Mouse (Mus musculus) midbrain, postnatal 0 days (tissue): ENCODE measurements around the gene Krt23. TPM values are rescaled to one million over a fixed set of nuclear protein-coding genes. Genes with fewer than 3 reads are reported as not detected.

Source experiments
- ATAC-seq: fragments of 200-750 bp; cut with Nextera tagmentation; 2 replicates; pipeline ENCODE4 v1.8.0; 2017; ENCODE audit warnings: moderate number of reproducible peaks, mild to moderate bottlenecking, moderate TSS enrichment, moderate library complexity; ENCODE audit not compliant: low FRiP score
- DNase-seq: peaks from one replicate; pipeline ENCODE4 v3.0.0-alpha.2; 2015; ENCODE audit warnings: low spot score
- H3K27ac ChIP-seq: fragments of 300-500 bp; sonication (generic); 2 replicates; pipeline ENCODE4 v1.5.1; 2014; ENCODE audit warnings: low read depth, mild to moderate bottlenecking, low read length, mixed read lengths
- H3K27me3 ChIP-seq: fragments of 300-500 bp; sonication (generic); 2 replicates; pipeline ENCODE4 v1.6.1; 2014; ENCODE audit warnings: low read length, control low read depth, mixed read lengths; ENCODE audit not compliant: insufficient read depth
- H3K36me3 ChIP-seq: fragments of 300-500 bp; sonication (generic); 2 replicates; pipeline ENCODE4 v1.6.1; 2014; ENCODE audit warnings: low read length, control low read depth, mixed read lengths; ENCODE audit not compliant: insufficient read depth
- H3K4me1 ChIP-seq: fragments of 300-500 bp; sonication (generic); 2 replicates; pipeline ENCODE4 v1.6.1; 2014; ENCODE audit warnings: mild to moderate bottlenecking, control low read depth, antibody characterized with exemption, low read length, mixed read lengths; ENCODE audit not compliant: insufficient read depth
- H3K4me2 ChIP-seq: fragments of 300-500 bp; sonication (generic); 2 replicates; pipeline ENCODE4 v1.6.1; 2014; ENCODE audit warnings: low read depth, mild to moderate bottlenecking, low read length, mixed read lengths; ENCODE audit not compliant: poor library complexity, severe bottlenecking
- H3K4me3 ChIP-seq: fragments of 300-500 bp; sonication (generic); 2 replicates; pipeline ENCODE4 v1.5.1; 2014; ENCODE audit warnings: low read depth, mild to moderate bottlenecking, low read length, moderate library complexity
- H3K9ac ChIP-seq: fragments of 300-500 bp; sonication (generic); replicated peaks from 2 replicates; pipeline ENCODE4 v1.6.1; 2014; ENCODE audit warnings: mild to moderate bottlenecking, low read length, moderate library complexity, mixed read lengths; ENCODE audit not compliant: poor library complexity, severe bottlenecking
- H3K9me3 ChIP-seq: fragments of 300-500 bp; sonication (generic); 2 replicates; pipeline ENCODE4 v1.6.1; 2016; ENCODE audit warnings: low read length, control low read depth
- CTCF ChIP-seq: IDR thresholded peaks from 2 replicates; pipeline ENCODE4 v1.5.1; 2016; ENCODE audit warnings: antibody characterized with exemption, mild to moderate bottlenecking
- WGBS: fragments of 180-500 bp; shearing (Covaris S2); extraction: QIAGEN DNeasy Blood & Tissue Kit; methylation state at CpG from one replicate; pipeline ENCODE4 v1.1.7; 2014; 5-methylcytosine and 5-hydroxymethylcytosine counted together
- polyA plus RNA-seq: library from polyadenylated mRNA; unstranded; fragments of >200 nt; fragmentation: Nextera tagmentation; extraction: Ambion mirVana; gene quantifications from 2 replicates; pipeline ENCODE4 v1.2.1, GENCODE M21; 2015
- total RNA-seq: library from RNA; depleted of rRNA; stranded (reverse); fragments of >200 nt; gene quantifications from 2 replicates; pipeline ENCODE4 v1.2.3, GENCODE M21; 2014

The Krt23 gene
- total and polyA plus RNA-seq, 2 experiments from 2014 or later, result 0.16 to 0.32 TPM

GRCm38 (mm10) chr11:99496460-99496859, 3.5 kb upstream of the Krt23 start:
- DNase-seq (no peak), ATAC-seq (no peak)
- no peaks in the 10 kb centered on the region for H3K36me3 ChIP-seq
- no peaks in the 10 kb centered on the region for H3K9me3 ChIP-seq
- H3K4me2 ChIP-seq, result no peak overlapping the region
- WGBS, result 89% methylated on average over 4 of the region's 4 CpGs
- no peaks in the 10 kb centered on the region for H3K27me3 ChIP-seq
- H3K27ac ChIP-seq, result no peak overlapping the region
- no peak overlapping the region for H3K9ac ChIP-seq
- TF ChIP-seq CTCF, result no peak
- H3K4me3 ChIP-seq, result no peak overlapping the region
- no peaks in the 10 kb centered on the region for H3K4me1 ChIP-seq

- Histone ChIP-seq H3K27ac (no peak overlapping the region), H3K9ac (no peak overlapping the region), H3K4me2 (no peak overlapping the region), H3K4me1 (no peaks in the 10 kb centered on the region), H3K36me3 (no peaks in the 10 kb centered on the region), H3K9me3 (no peaks in the 10 kb centered on the region), H3K4me3 (no peak overlapping the region), H3K27me3 (no peaks in the 10 kb centered on the region)
- ATAC-seq, result no peak
- TF ChIP-seq CTCF, result no peak
- no peak for DNase-seq
- WGBS, result 92% methylated on average over 4 of the region's 4 CpGs
Measured at GRCm38 (mm10) chr11:99494741-99495140, 1.8 kb upstream of the Krt23 start.

- DNase-seq (no peak), ATAC-seq (no peak)
- H3K36me3 ChIP-seq, result no peaks in the 10 kb centered on the region
- no peak overlapping the region for H3K27ac ChIP-seq
- no peak overlapping the region for H3K4me2 ChIP-seq
- no peak for TF ChIP-seq CTCF
- H3K27me3 ChIP-seq, result no peaks in the 10 kb centered on the region
- 52% methylated on average over 5 of the region's 5 CpGs for WGBS
- no peak overlapping the region for H3K9ac ChIP-seq
- no peaks in the 10 kb centered on the region for H3K9me3 ChIP-seq
- H3K4me1 ChIP-seq, result no peaks in the 10 kb centered on the region
- no peak overlapping the region for H3K4me3 ChIP-seq
Measured at GRCm38 (mm10) chr11:99493574-99493850, 575 bp upstream of the Krt23 start.

GRCm38 (mm10) chr11:99491040-99491439, 1.9 kb downstream of the Krt23 start:
- WGBS, result 94% methylated on average over 8 of the region's 8 CpGs
- Histone ChIP-seq H3K9me3 (no peaks in the 10 kb centered on the region), H3K27me3 (no peaks in the 10 kb centered on the region), H3K9ac (no peak overlapping the region), H3K4me2 (no peak overlapping the region), H3K4me3 (no peak overlapping the region), H3K4me1 (no peaks in the 10 kb centered on the region), H3K27ac (no peak overlapping the region), H3K36me3 (no peaks in the 10 kb centered on the region)
- ATAC-seq (no peak), DNase-seq (no peak)
- no peak for TF ChIP-seq CTCF

- H3K4me3 ChIP-seq, result no peak overlapping the region
- H3K9ac ChIP-seq, result no peak overlapping the region
- no peaks in the 10 kb centered on the region for H3K4me1 ChIP-seq
- H3K27me3 ChIP-seq, result no peaks in the 10 kb centered on the region
- H3K4me2 ChIP-seq, result no peak overlapping the region
- no peaks in the 10 kb centered on the region for H3K9me3 ChIP-seq
- WGBS, result 70% methylated on average over 4 of the region's 4 CpGs
- no peak for DNase-seq
- no peaks in the 10 kb centered on the region for H3K36me3 ChIP-seq
- no peak for ATAC-seq
- H3K27ac ChIP-seq, result no peak overlapping the region
- TF ChIP-seq CTCF, result no peak
Measured at GRCm38 (mm10) chr11:99490624-99491023, 2.3 kb downstream of the Krt23 start.

GRCm38 (mm10) chr11:99489233-99489632, 3.7 kb downstream of the Krt23 start:
- H3K27ac ChIP-seq, result no peak overlapping the region
- no peak overlapping the region for H3K9ac ChIP-seq
- 48% methylated on average over 3 of the region's 3 CpGs for WGBS
- ATAC-seq, result no peak
- H3K9me3 ChIP-seq, result no peaks in the 10 kb centered on the region
- no peak for DNase-seq
- no peaks in the 10 kb centered on the region for H3K36me3 ChIP-seq
- no peaks in the 10 kb centered on the region for H3K27me3 ChIP-seq
- TF ChIP-seq CTCF, result no peak
- H3K4me1 ChIP-seq, result no peaks in the 10 kb centered on the region
- no peak overlapping the region for H3K4me3 ChIP-seq
- H3K4me2 ChIP-seq, result no peak overlapping the region

GRCm38 (mm10) chr11:99474981-99475380, 18.0 kb downstream of the Krt23 start:
- no peak overlapping the region for H3K4me3 ChIP-seq
- H3K36me3 ChIP-seq, result no peaks in the 10 kb centered on the region
- TF ChIP-seq CTCF, result no peak
- ATAC-seq (no peak), DNase-seq (no peak)
- H3K9ac ChIP-seq, result no peak overlapping the region
- H3K4me1 ChIP-seq, result no peaks in the 10 kb centered on the region
- no peak overlapping the region for H3K4me2 ChIP-seq
- H3K9me3 ChIP-seq, result no peaks in the 10 kb centered on the region
- H3K27ac ChIP-seq, result no peak overlapping the region
- 79% methylated on average over 3 of the region's 3 CpGs for WGBS
- H3K27me3 ChIP-seq, result no peaks in the 10 kb centered on the region
